Mouse (Mus musculus): ENCODE results near the gene Trmt1. TPM values are rescaled to one million over a fixed set of nuclear protein-coding genes. Genes with fewer than 3 reads are reported as not detected.

Trmt1 gene
- total RNA-seq (2012; rRNA removed) = 157 and 160 TPM in 2 replicates
- 77.0 and 94.5 TPM in 2 replicates for total RNA-seq (2014; rRNA removed)
- polyA plus RNA-seq (2012; ENCODE audit: insufficient read length, low read depth) = 140 and 157 TPM in 2 replicates

- in situ Hi-C loops (cut with MboI; ENCODE audit: low pct_ligation_motif_present, low pct_unique_long_range_greater_than_20kb, low sequenced_read_pairs) (no loop called here), dilution Hi-C loops (cut with MboI; ENCODE audit: extremely low pct_ligation_motif_present, extremely low pct_unique_long_range_greater_than_20kb, low sequenced_read_pairs) (no loop called here)
- no peaks in the 10 kb centered on the region for H3K27me3 ChIP-seq (replicated peaks)
- peaks cover 18 to 59% of the 10 kb centered on the region in 2 experiments for H3K4me1 ChIP-seq (ENCODE audit: control insufficient read depth in 1 of 2, insufficient read depth in 2 of 2)
- peak; percentile 12; the same call in 1 of the 2 replicates for TF ChIP-seq SIN3A (IDR thresholded peaks at IDR 0.05; ENCODE audit: low read length)
- no peak for TF ChIP-seq TCF12 (IDR thresholded peaks at IDR 0.05; ENCODE audit: low read depth, low read length)
- 0 out of 2 replicates have a peak, but pooled peaks have one; percentile 32 for TF ChIP-seq POLR2A (IDR thresholded peaks at IDR 0.05; ENCODE audit: low read depth, low read length)
- peak; percentile 41 for TF ChIP-seq USF2 (conservative IDR thresholded peaks at IDR 0.05; ENCODE audit: low read depth, low read length)
- TF ChIP-seq ZNF384 (IDR thresholded peaks at IDR 0.05; ENCODE audit: low read depth, low read length) = no peak
- no peak for TF ChIP-seq MAX (IDR thresholded peaks at IDR 0.05; ENCODE audit: low read length)
- peak; percentile 39; the same call in 1 of the 2 replicates for TF ChIP-seq USF1 (IDR thresholded peaks at IDR 0.05; ENCODE audit: low read depth, low read length)
- TF ChIP-seq RAD21 (IDR thresholded peaks at IDR 0.05; ENCODE audit: low read depth, low read length) = no peak
- H3K79me2 ChIP-seq (replicated peaks; ENCODE audit: control insufficient read depth, extremely low read depth, insufficient read depth, poor library complexity, severe bottlenecking) = peaks cover 77% of the 10 kb centered on the region
- no peaks in the 10 kb centered on the region for H3K9me3 ChIP-seq (replicated peaks; ENCODE audit: low read length)
- H3K9ac ChIP-seq (ENCODE audit: insufficient read depth, low read depth) = peak within 1 kb of the TSS; percentile 98
- peak within 1 kb of the TSS; percentile 27; the same call in 1 of the 2 replicates for H3K27ac ChIP-seq (ENCODE audit: insufficient read depth, low read depth)
- peak within 1 kb of the TSS; percentile 73 to 96 (median 94) for H3K4me3 ChIP-seq (replicated peaks in 1 of 3; ENCODE audit: low read depth in 2 of 3, low read length in 2 of 3, poor library complexity in 1 of 3)
- H3K4me2 ChIP-seq (ENCODE audit: insufficient read depth, low read depth, poor library complexity, severe bottlenecking) = peak within 1 kb of the TSS; percentile 80
- H3K36me3 ChIP-seq (replicated peaks in 1 of 2; ENCODE audit: control insufficient read depth in 1 of 2, insufficient read depth in 1 of 2, low read length in 1 of 2) = peaks cover 15 to 49% of the 10 kb centered on the region in 2 experiments
- DNase-seq (ENCODE audit: extremely low read depth) = no peak
Measured at GRCm38 (mm10) chr8:84686191-84687002, at the start of gene Trmt1. Gene Trmt1, plus strand, starts transcription at chr8:84686307.

GRCm38 (mm10) chr8:84637946-84638554 lies 48.1 kb upstream of the Trmt1 start:
- no peak overlapping the region; the same call in 1 of the 2 replicates for H3K27ac ChIP-seq (ENCODE audit: insufficient read depth, low read depth)
- dilution Hi-C loops (cut with MboI; ENCODE audit: extremely low pct_ligation_motif_present, extremely low pct_unique_long_range_greater_than_20kb, low sequenced_read_pairs) = no loop called here
- no peak for DNase-seq (ENCODE audit: extremely low read depth)

DNA sequence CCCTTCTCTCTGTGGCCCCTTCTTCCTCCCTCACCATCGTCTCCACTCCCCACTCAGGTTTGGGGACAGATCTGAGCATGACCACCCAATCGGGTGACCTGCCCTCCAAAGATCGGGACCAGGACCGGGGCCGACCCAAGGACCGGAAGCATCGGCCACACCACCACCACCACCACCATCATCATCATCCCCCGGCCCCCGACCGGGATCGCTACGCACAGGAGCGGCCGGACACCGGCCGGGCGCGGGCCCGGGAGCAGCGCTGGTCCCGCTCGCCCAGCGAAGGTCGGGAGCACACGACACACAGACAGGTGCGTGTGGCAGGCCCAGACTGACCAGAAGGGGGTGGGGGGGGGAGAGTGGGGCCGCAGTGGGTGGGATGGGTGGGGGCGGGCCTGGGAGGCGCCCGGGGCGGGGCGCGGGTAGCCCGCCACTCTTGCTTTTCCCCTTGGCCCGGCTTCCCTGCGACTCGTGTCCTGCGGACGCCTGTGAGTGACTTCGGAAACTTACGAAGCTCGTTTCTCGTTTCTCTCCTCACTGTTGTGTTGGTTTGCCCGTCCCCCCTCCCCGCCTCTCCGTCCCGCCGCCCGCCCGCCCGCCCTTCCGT lies 47.4 kb upstream of the Trmt1 start:
- Histone ChIP-seq H3K9ac (ENCODE audit: insufficient read depth, low read depth) (peak overlapping the region; percentile 89), H3K27ac (ENCODE audit: insufficient read depth, low read depth) (peak overlapping the region; percentile 61), H3K79me2 (replicated peaks; ENCODE audit: control insufficient read depth, extremely low read depth, insufficient read depth, poor library complexity, severe bottlenecking) (no peaks in the 10 kb centered on the region), H3K4me1 (ENCODE audit: control insufficient read depth in 1 of 2, insufficient read depth in 2 of 2) (peaks cover 11 to 31% of the 10 kb centered on the region in 2 experiments), H3K4me2 (ENCODE audit: insufficient read depth, low read depth, poor library complexity, severe bottlenecking) (peak overlapping the region; percentile 78), H3K4me3 (replicated peaks in 1 of 3; ENCODE audit: low read depth in 2 of 3, low read length in 2 of 3, poor library complexity in 1 of 3) (peak overlapping the region; percentile 57 to 85 (median 64)), H3K36me3 (replicated peaks in 1 of 2; ENCODE audit: control insufficient read depth in 1 of 2, insufficient read depth in 1 of 2, low read length in 1 of 2) (peaks cover 0 to 22% of the 10 kb centered on the region in 2 experiments), H3K9me3 (replicated peaks; ENCODE audit: low read length) (no peaks in the 10 kb centered on the region), H3K27me3 (replicated peaks) (peaks cover 2% of the 10 kb centered on the region)
- dilution Hi-C loops (cut with MboI; ENCODE audit: extremely low pct_ligation_motif_present, extremely low pct_unique_long_range_greater_than_20kb, low sequenced_read_pairs) = no loop called here
- in situ Hi-C loops (cut with MboI; ENCODE audit: low pct_ligation_motif_present, low pct_unique_long_range_greater_than_20kb, low sequenced_read_pairs) = no loop called here
- no peak for DNase-seq (ENCODE audit: extremely low read depth)
- no peak for TF ChIP-seq MXI1 (IDR thresholded peaks at IDR 0.05; ENCODE audit: low read depth, low read length)
- 0 out of 2 replicates have a peak, but pooled peaks have one; percentile 3 for TF ChIP-seq NELFE (IDR thresholded peaks at IDR 0.05; ENCODE audit: low read depth, low read length)
- no peak for TF ChIP-seq BHLHE40 (IDR thresholded peaks at IDR 0.05; ENCODE audit: low read depth, low read length)
- TF ChIP-seq POLR2AphosphoS2 (IDR thresholded peaks at IDR 0.05; ENCODE audit: low read depth, low read length) = no peak
- TF ChIP-seq POLR2A (IDR thresholded peaks at IDR 0.05; ENCODE audit: low read depth, low read length) = peak; percentile 53
- TF ChIP-seq MYC (IDR thresholded peaks at IDR 0.05; ENCODE audit: low read depth, low read length) = 0 out of 2 replicates have a peak, but pooled peaks have one; percentile 23
- no peak for TF ChIP-seq CTCF (conservative IDR thresholded peaks at IDR 0.05 in 1 of 2, IDR thresholded peaks at IDR 0.05 in 1 of 2; ENCODE audit: low read depth in 2 of 2, low read length in 2 of 2)
- no peak for TF ChIP-seq CHD1 (IDR thresholded peaks at IDR 0.05; ENCODE audit: low read depth, low read length)
- TF ChIP-seq ZNF384 (IDR thresholded peaks at IDR 0.05; ENCODE audit: low read depth, low read length) = no peak
- TF ChIP-seq ZKSCAN1 (IDR thresholded peaks at IDR 0.05; ENCODE audit: borderline replicate concordance, low read depth, low read length) = no peak
- no peak for TF ChIP-seq KAT2A (IDR thresholded peaks at IDR 0.05; ENCODE audit: insufficient replicate concordance, low read length)
- TF ChIP-seq NRF1 (IDR thresholded peaks at IDR 0.05; ENCODE audit: low read depth, low read length) = 0 out of 2 replicates have a peak, but pooled peaks have one; percentile 24
- TF ChIP-seq ETS1 (conservative IDR thresholded peaks at IDR 0.05; ENCODE audit: low read depth, low read length) = no peak
- no peak for TF ChIP-seq MAFK (IDR thresholded peaks at IDR 0.05; ENCODE audit: insufficient replicate concordance, low read length)

More at GRCm38 (mm10) chr8:84637946-84638554, 48.1 kb upstream of the Trmt1 start:
- H3K9me3 ChIP-seq (replicated peaks; ENCODE audit: low read length) = no peaks in the 10 kb centered on the region
- peak overlapping the region; percentile 78 for H3K4me2 ChIP-seq (ENCODE audit: insufficient read depth, low read depth, poor library complexity, severe bottlenecking)
- H3K4me3 ChIP-seq (replicated peaks in 1 of 3; ENCODE audit: low read depth in 2 of 3, low read length in 2 of 3, poor library complexity in 1 of 3) = peak overlapping the region; percentile 31 to 85 (median 64)
- in situ Hi-C loops (cut with MboI; ENCODE audit: low pct_ligation_motif_present, low pct_unique_long_range_greater_than_20kb, low sequenced_read_pairs) = no loop called here
- TF ChIP-seq MYC (IDR thresholded peaks at IDR 0.05; ENCODE audit: low read depth, low read length) = 0 out of 2 replicates have a peak, but pooled peaks have one; percentile 29
- no peak for TF ChIP-seq ZMIZ1 (IDR thresholded peaks at IDR 0.05; ENCODE audit: low read depth, low read length)
- peak overlapping the region; percentile 89 for H3K9ac ChIP-seq (ENCODE audit: insufficient read depth, low read depth)
- H3K4me1 ChIP-seq (ENCODE audit: control insufficient read depth in 1 of 2, insufficient read depth in 2 of 2) = peaks cover 11 to 29% of the 10 kb centered on the region in 2 experiments
- H3K36me3 ChIP-seq (replicated peaks in 1 of 2; ENCODE audit: control insufficient read depth in 1 of 2, insufficient read depth in 1 of 2, low read length in 1 of 2) = peaks cover 0 to 29% of the 10 kb centered on the region in 2 experiments
- H3K79me2 ChIP-seq (replicated peaks; ENCODE audit: control insufficient read depth, extremely low read depth, insufficient read depth, poor library complexity, severe bottlenecking) = no peaks in the 10 kb centered on the region
- peaks cover 2% of the 10 kb centered on the region for H3K27me3 ChIP-seq (replicated peaks)
